Comparison of ENCODE assay signal across 13 mouse cellular contexts in the genomic region with DNA sequence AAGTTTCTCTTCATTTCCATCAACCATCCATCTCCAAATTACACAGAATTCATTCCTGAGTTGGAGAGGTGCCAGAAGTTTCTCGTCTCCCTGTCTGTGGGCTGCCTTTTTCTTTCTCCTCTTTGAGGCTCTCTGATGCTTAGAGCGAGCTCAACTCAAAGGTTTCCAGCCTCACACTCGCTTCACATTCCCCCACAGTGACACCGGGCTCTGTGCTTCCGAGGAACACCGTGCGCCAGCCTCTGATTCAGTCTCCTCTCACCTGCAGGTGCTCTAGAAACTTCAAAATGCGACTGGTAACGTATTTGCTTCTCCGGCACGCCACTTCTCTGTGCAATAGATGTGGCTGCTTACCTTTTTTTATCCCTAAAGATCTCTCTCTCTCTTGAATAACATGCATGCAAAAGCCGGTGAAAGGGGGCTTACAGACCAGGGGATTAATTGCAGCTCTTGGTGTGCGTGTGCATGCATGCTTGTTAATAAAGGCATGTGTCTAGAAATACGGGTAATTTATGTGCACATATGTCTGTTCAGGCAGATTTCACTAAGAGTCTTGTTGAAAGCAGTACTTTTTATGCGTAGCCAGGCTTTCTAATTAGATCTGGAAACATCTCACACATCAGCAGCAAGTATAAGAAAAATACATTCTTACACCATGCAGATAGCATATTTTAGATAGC. TPM values are rescaled to one million over a fixed set of nuclear protein-coding genes. Genes with fewer than 3 reads are reported as not detected.
DNase-seq lines count a peak whose midpoint lies in the region; ATAC-seq and TF ChIP-seq lines count a peak whose summit lies in the region.
"Had no signal": no experiment of that assay in that cellular context is flagged by ENCODE, and none has a peak within 500 bp of the region (broad histone marks: within the 10 kb centered on the region; RNA-seq: fewer than 3 reads in every experiment).

A gene (plus strand): TSS at position 195 of the 680 bp plus-strand sequence.
A gene (plus strand): TSS at position 207 of the 680 bp plus-strand sequence.

- ATAC-seq in kidney, embryonic 15.5 days (replicated peaks; ENCODE audit: low FRiP score), result no peak
- ATAC-seq in kidney, embryonic 14.5 days (ENCODE audit: low FRiP score, low TSS enrichment), result no peak
- peak; percentile 78 for ATAC-seq in forebrain, embryonic 15.5 days (replicated peaks)
- no peak; the same call in 1 of the 2 replicates for ATAC-seq in neural tube, embryonic 14.5 days (ENCODE audit: low read depth)
- ATAC-seq in liver, embryonic 11.5 days (replicated peaks; ENCODE audit: low FRiP score), result no peak

- TF ChIP-seq CTCF in left cerebral cortex, adult 2 months (IDR thresholded peaks at IDR 0.05), result no peak

- peaks cover 15% of the 10 kb centered on the region for H3K27me3 ChIP-seq in kidney, embryonic 15.5 days
- no peaks in the 10 kb centered on the region for H3K27me3 ChIP-seq in kidney, embryonic 14.5 days (ENCODE audit: control insufficient read depth, insufficient read depth, low read length)
- H3K27me3 ChIP-seq in forebrain, embryonic 15.5 days, result no peaks in the 10 kb centered on the region
- H3K27me3 ChIP-seq in neural tube, embryonic 14.5 days (ENCODE audit: control insufficient read depth, insufficient read depth, low read length), result no peaks in the 10 kb centered on the region
- H3K27me3 ChIP-seq in liver, embryonic 11.5 days (replicated peaks; ENCODE audit: control insufficient read depth, insufficient read depth, low read length), result no peaks in the 10 kb centered on the region
- H3K27me3 ChIP-seq: CH12.LX; embryonic facial prominence, embryonic 15.5 days had no signal

- no peak within 1 kb of the TSS for H3K27ac ChIP-seq in kidney, embryonic 15.5 days
- no peak within 1 kb of the TSS for H3K27ac ChIP-seq in kidney, embryonic 14.5 days (ENCODE audit: low read depth, low read length)
- H3K27ac ChIP-seq in forebrain, embryonic 15.5 days (replicated peaks), result peak within 1 kb of the TSS; percentile 52
- peak within 1 kb of the TSS; percentile 58 for H3K27ac ChIP-seq in left cerebral cortex, adult 2 months
- peak within 1 kb of the TSS; percentile 16 for H3K27ac ChIP-seq in neural tube, embryonic 14.5 days (ENCODE audit: low read depth, low read length)
- no peak within 1 kb of the TSS for H3K27ac ChIP-seq in liver, embryonic 11.5 days (ENCODE audit: low read depth, low read length)
- H3K27ac ChIP-seq: embryonic facial prominence, embryonic 15.5 days had no signal

- no peak within 1 kb of the TSS for H3K4me3 ChIP-seq in kidney, embryonic 15.5 days (replicated peaks)
- H3K4me3 ChIP-seq in kidney, embryonic 14.5 days (ENCODE audit: low read length), result no peak within 1 kb of the TSS
- H3K4me3 ChIP-seq in forebrain, embryonic 15.5 days, result peak within 1 kb of the TSS; percentile 32
- peak within 1 kb of the TSS; percentile 52 for H3K4me3 ChIP-seq in left cerebral cortex, adult 2 months
- peak within 1 kb of the TSS; percentile 18 for H3K4me3 ChIP-seq in neural tube, embryonic 14.5 days (ENCODE audit: low read depth, low read length)
- no peak within 1 kb of the TSS for H3K4me3 ChIP-seq in liver, embryonic 11.5 days (ENCODE audit: low read depth, low read length)
- H3K4me3 ChIP-seq: embryonic facial prominence, embryonic 15.5 days had no signal

- no peaks in the 10 kb centered on the region for H3K36me3 ChIP-seq in kidney, embryonic 15.5 days
- H3K36me3 ChIP-seq in kidney, embryonic 14.5 days (ENCODE audit: control insufficient read depth, insufficient read depth, low read length), result no peaks in the 10 kb centered on the region
- no peaks in the 10 kb centered on the region for H3K36me3 ChIP-seq in forebrain, embryonic 15.5 days
- no peaks in the 10 kb centered on the region for H3K36me3 ChIP-seq in neural tube, embryonic 14.5 days (ENCODE audit: control insufficient read depth, insufficient read depth, low read length)
- H3K36me3 ChIP-seq in liver, embryonic 11.5 days (ENCODE audit: control insufficient read depth, insufficient read depth, low read length), result no peaks in the 10 kb centered on the region
- H3K36me3 ChIP-seq: embryonic facial prominence, embryonic 15.5 days had no signal

- 68% methylated on average over 15 of the region's 15 CpGs for WGBS in kidney, embryonic 15.5 days
- WGBS in kidney, embryonic 14.5 days, result 70% methylated on average over 15 of the region's 15 CpGs
- 11% methylated on average over 15 of the region's 15 CpGs for WGBS in forebrain, embryonic 15.5 days
- WGBS in neural tube, embryonic 14.5 days, result 23% methylated on average over 15 of the region's 15 CpGs
- whole genome bisulfite sequencing in liver, embryonic 11.5 days, result 72% methylated on average over 15 of the region's 15 CpGs

- peak; percentile 27 to 49 for DNase-seq in left cerebral cortex, adult 2 months (ENCODE audit: extremely low spot score in 1 of 2, low spot score in 2 of 2)
- no peak for DNase-seq in T-cell, adult 2 months (ENCODE audit: low spot score)
- DNase-seq in liver, embryonic 11.5 days (ENCODE audit: low spot score), result no peak
- DNase-seq in embryo, embryonic 10 days (ENCODE audit: low spot score), result no peak
- DNase-seq: adrenal gland, postnatal 10 days had no signal

- H3K4me1 ChIP-seq in kidney, embryonic 15.5 days, result no peaks in the 10 kb centered on the region
- H3K4me1 ChIP-seq in kidney, embryonic 14.5 days (ENCODE audit: control insufficient read depth, insufficient read depth, low read length), result no peaks in the 10 kb centered on the region
- peaks cover 20% of the 10 kb centered on the region for H3K4me1 ChIP-seq in forebrain, embryonic 15.5 days
- peaks cover 10% of the 10 kb centered on the region for H3K4me1 ChIP-seq in neural tube, embryonic 14.5 days (ENCODE audit: control insufficient read depth, insufficient read depth, low read length)
- H3K4me1 ChIP-seq in liver, embryonic 11.5 days (replicated peaks; ENCODE audit: control insufficient read depth, insufficient read depth, low read length), result no peaks in the 10 kb centered on the region
- H3K4me1 ChIP-seq: embryonic facial prominence, embryonic 15.5 days had no signal

- no peak within 1 kb of the TSS for H3K9ac ChIP-seq in kidney, embryonic 15.5 days
- H3K9ac ChIP-seq in kidney, embryonic 14.5 days (ENCODE audit: low read depth, low read length), result no peak within 1 kb of the TSS
- peak within 1 kb of the TSS; percentile 42 for H3K9ac ChIP-seq in forebrain, embryonic 15.5 days (replicated peaks)
- no peak within 1 kb of the TSS; the same call in 1 of the 2 replicates for H3K9ac ChIP-seq in neural tube, embryonic 14.5 days (replicated peaks; ENCODE audit: low read depth, low read length)
- no peak within 1 kb of the TSS for H3K9ac ChIP-seq in liver, embryonic 11.5 days (ENCODE audit: low read depth, low read length)
- H3K9ac ChIP-seq: embryonic facial prominence, embryonic 15.5 days had no signal

- no peaks in the 10 kb centered on the region for H3K9me3 ChIP-seq in kidney, embryonic 15.5 days (replicated peaks)
- no peaks in the 10 kb centered on the region for H3K9me3 ChIP-seq in kidney, embryonic 14.5 days (ENCODE audit: control insufficient read depth, low read length)
- H3K9me3 ChIP-seq in forebrain, embryonic 15.5 days, result no peaks in the 10 kb centered on the region
- H3K9me3 ChIP-seq in neural tube, embryonic 14.5 days (ENCODE audit: control insufficient read depth, low read length), result no peaks in the 10 kb centered on the region
- H3K9me3 ChIP-seq in liver, embryonic 11.5 days (ENCODE audit: control insufficient read depth, low read length), result no peaks in the 10 kb centered on the region
- H3K9me3 ChIP-seq: embryonic facial prominence, embryonic 15.5 days had no signal

- intact Hi-C loops in left cerebral cortex, adult 2 months (cut with DNase I), result loop anchor here (5.0 kb wide), 1 partner anchor 150 kb away; no protein-coding TSS in a partner anchor

- H3K4me2 ChIP-seq in kidney, embryonic 15.5 days, result peak within 1 kb of the TSS; percentile 19; the same call in 1 of the 2 replicates
- no peak within 1 kb of the TSS for H3K4me2 ChIP-seq in kidney, embryonic 14.5 days (replicated peaks; ENCODE audit: low read depth, low read length)
- H3K4me2 ChIP-seq in forebrain, embryonic 15.5 days (replicated peaks), result peak within 1 kb of the TSS; percentile 48
- H3K4me2 ChIP-seq in neural tube, embryonic 14.5 days (ENCODE audit: low read depth, low read length), result peak within 1 kb of the TSS; percentile 42
- no peak within 1 kb of the TSS for H3K4me2 ChIP-seq in liver, embryonic 11.5 days
- H3K4me2 ChIP-seq: embryonic facial prominence, embryonic 15.5 days had no signal

RNA-seq across cellular contexts. Expression of the first gene that starts in this region (rescaled TPM):
- polyA plus RNA-seq in kidney, embryonic 15.5 days (2015; fragmentation: Nextera tagmentation; extraction: Ambion mirVana), result not detected in 2 replicates
- polyA plus RNA-seq in kidney, embryonic 14.5 days (2014; fragmentation: Nextera tagmentation; extraction: Ambion mirVana), result not detected in 2 replicates
- 0.65 and 0.93 TPM in 2 replicates for polyA plus RNA-seq in forebrain, embryonic 15.5 days (2015; fragmentation: Nextera tagmentation; extraction: Ambion mirVana)
- 1 to 10 TPM; 3.9 to 5.2 TPM for total RNA-seq in left cerebral cortex, adult 2 months (2021)
- polyA plus RNA-seq in neural tube, embryonic 14.5 days (2014; fragmentation: Nextera tagmentation; extraction: Ambion mirVana), result 1.1 and 1.9 TPM in 2 replicates
- polyA plus RNA-seq in liver, embryonic 11.5 days (2014; fragmentation: Nextera tagmentation; extraction: Ambion mirVana), result not detected in 2 replicates
- total RNA-seq: adrenal gland, postnatal 10 days had no signal
- polyA plus RNA-seq: embryonic facial prominence, embryonic 15.5 days; heart, embryonic 14.5 days; stomach, embryonic 14.5 days had no signal

RNA-seq across cellular contexts. Expression of the second gene that starts in this region (rescaled TPM):
- not detected in 2 replicates for polyA plus RNA-seq in kidney, embryonic 15.5 days (2015; fragmentation: Nextera tagmentation; extraction: Ambion mirVana)
- 0.14 TPM in 1 of 2 replicates, not detected in the other for polyA plus RNA-seq in kidney, embryonic 14.5 days (2014; fragmentation: Nextera tagmentation; extraction: Ambion mirVana)
- 3.3 and 4.5 TPM in 2 replicates for polyA plus RNA-seq in forebrain, embryonic 15.5 days (2015; fragmentation: Nextera tagmentation; extraction: Ambion mirVana)
- 10 to 100 TPM in 1 of 2 experiments, 1 to 10 TPM in 1; 8.4 to 12.6 TPM for total RNA-seq in left cerebral cortex, adult 2 months (2021)
- 4.7 and 6.8 TPM in 2 replicates for polyA plus RNA-seq in neural tube, embryonic 14.5 days (2014; fragmentation: Nextera tagmentation; extraction: Ambion mirVana)
- polyA plus RNA-seq in liver, embryonic 11.5 days (2014; fragmentation: Nextera tagmentation; extraction: Ambion mirVana), result not detected in 2 replicates
- total RNA-seq: adrenal gland, postnatal 10 days had no signal
- polyA plus RNA-seq: heart, embryonic 14.5 days had no signal

Comparison
In these comparisons a context has a peak if more than half of its experiments do, and no peak if none do; other contexts are left out.
1. H3K4me2 ChIP-seq: peak in kidney, embryonic 15.5 days (single experiment), forebrain, embryonic 15.5 days (single experiment) and neural tube, embryonic 14.5 days (single experiment); none in kidney, embryonic 14.5 days (single experiment) and liver, embryonic 11.5 days (single experiment).
2. H3K27ac ChIP-seq: peak in forebrain, embryonic 15.5 days (single experiment), left cerebral cortex, adult 2 months (single experiment) and neural tube, embryonic 14.5 days (single experiment); none in kidney, embryonic 15.5 days (single experiment), kidney, embryonic 14.5 days (single experiment) and liver, embryonic 11.5 days (single experiment).
3. H3K4me3 ChIP-seq: peak in forebrain, embryonic 15.5 days (single experiment), left cerebral cortex, adult 2 months (single experiment) and neural tube, embryonic 14.5 days (single experiment); none in kidney, embryonic 15.5 days (single experiment), kidney, embryonic 14.5 days (single experiment) and liver, embryonic 11.5 days (single experiment).
4. DNase-seq: peak in left cerebral cortex, adult 2 months (2 of 2); none in T-cell, adult 2 months (single experiment), liver, embryonic 11.5 days (single experiment) and embryo, embryonic 10 days (single experiment).